Mouse (Mus musculus) MEL (cell line): ENCODE data around the gene Klk13.

ENCODE experiments used
- CHD2 ChIP-seq: IDR thresholded peaks from 2 replicates; pipeline ENCODE4 v1.6.1; 2011; ENCODE audit warnings: low read length, improper control_type of control experiment
- ELF1 ChIP-seq: IDR thresholded peaks from 2 replicates; pipeline ENCODE4 v1.6.1; 2014; ENCODE audit warnings: low read depth, mild to moderate bottlenecking, inconsistent platforms, low read length, improper control_type of control experiment, moderate library complexity
- MAFK ChIP-seq: IDR thresholded peaks from 2 replicates; pipeline ENCODE4 v1.6.1; 2011; ENCODE audit warnings: low read depth, mild to moderate bottlenecking, low read length, improper control_type of control experiment, borderline replicate concordance
- MEF2A ChIP-seq: IDR thresholded peaks from 2 replicates; pipeline ENCODE4 v1.6.1; 2014; ENCODE audit warnings: low read depth, mild to moderate bottlenecking, inconsistent platforms, low read length, improper control_type of control experiment; ENCODE audit not compliant: poor library complexity, insufficient replicate concordance, severe bottlenecking; ENCODE audit errors: extremely low read depth
- SMC3 ChIP-seq: IDR thresholded peaks from 2 replicates; pipeline ENCODE4 v1.6.1; 2011; ENCODE audit warnings: low read depth, low read length, improper control_type of control experiment
- ZC3H11A ChIP-seq: IDR thresholded peaks from 2 replicates; pipeline ENCODE4 v1.6.1; 2012; ENCODE audit warnings: low read depth, mild to moderate bottlenecking, inconsistent platforms, low read length, improper control_type of control experiment
- ZMIZ1 ChIP-seq: IDR thresholded peaks from 2 replicates; pipeline ENCODE4 v1.6.1; 2012; ENCODE audit warnings: low read depth, mild to moderate bottlenecking, inconsistent platforms, low read length, improper control_type of control experiment, moderate library complexity

GRCm38 (mm10) chr7:43768597-43768996 lies 56.2 kb downstream of the Klk13 start, which contains the start of gene Klk12:
- TF ChIP-seq CHD2 (no peak), ZMIZ1 (no peak), MAFK (no peak), ZC3H11A (no peak), ELF1 (no peak), MEF2A (no peak), SMC3 (no peak)
